Mouse (Mus musculus) layer of hippocampus, adult 2 months (tissue): ENCODE measurements around the gene Abcg8. TPM values are rescaled to one million over a fixed set of nuclear protein-coding genes. Genes with fewer than 3 reads are reported as not detected.
A peak's percentile ranks its signal among the peaks of the same experiment; 100 is the strongest.

Experiments
- DNase-seq, 2 experiments: peaks; one replicate each; pipeline ENCODE4 v3.0.0; 2022; ENCODE audit warnings: low spot score in 2 of 2
- H3K27ac ChIP-seq: fragments of 200-600 bp; 2 replicates; pipeline ENCODE4 v1.8.1; 2022
- H3K4me3 ChIP-seq: fragments of 200-600 bp; 2 replicates; pipeline ENCODE4 v1.8.1; 2022; ENCODE audit warnings: mild to moderate bottlenecking
- CTCF ChIP-seq: fragments of 200-600 bp; conservative IDR thresholded peaks from 2 replicates; pipeline ENCODE4 v1.8.1; 2022; ENCODE audit warnings: antibody characterized with exemption, mild to moderate bottlenecking, moderate library complexity
- total RNA-seq, 2 experiments: library from RNA; stranded (reverse); gene quantifications; 2 replicates each; pipeline ENCODE4 v1.2.3; 2021

The Abcg8 gene
- total RNA-seq, 2 experiments from 2014 or later: not detected

DNA sequence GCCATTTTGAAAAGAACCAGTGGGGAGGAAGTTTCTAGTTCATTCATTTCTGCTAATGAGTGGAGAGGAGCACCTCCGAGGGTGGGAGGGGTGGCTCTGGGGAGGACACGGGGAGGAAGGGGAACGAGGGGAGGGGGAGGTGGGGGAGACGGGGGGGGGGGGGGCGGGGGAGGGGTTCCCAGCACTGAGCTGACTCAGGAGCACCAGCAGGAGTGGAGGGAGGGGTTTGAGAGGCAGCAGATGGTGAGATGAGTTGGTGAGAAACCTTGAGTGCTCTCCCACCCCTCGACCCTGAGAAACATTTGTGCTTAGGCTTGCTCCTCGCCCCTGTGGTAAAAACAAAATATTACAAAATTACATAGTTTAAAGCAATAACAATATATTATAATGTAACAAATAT is 30.2 kb upstream of the Abcg8 start:
- Histone ChIP-seq H3K27ac (no peak overlapping the region), H3K4me3 (no peak overlapping the region)
- DNase-seq: no peak
- TF ChIP-seq CTCF: no peak

DNA sequence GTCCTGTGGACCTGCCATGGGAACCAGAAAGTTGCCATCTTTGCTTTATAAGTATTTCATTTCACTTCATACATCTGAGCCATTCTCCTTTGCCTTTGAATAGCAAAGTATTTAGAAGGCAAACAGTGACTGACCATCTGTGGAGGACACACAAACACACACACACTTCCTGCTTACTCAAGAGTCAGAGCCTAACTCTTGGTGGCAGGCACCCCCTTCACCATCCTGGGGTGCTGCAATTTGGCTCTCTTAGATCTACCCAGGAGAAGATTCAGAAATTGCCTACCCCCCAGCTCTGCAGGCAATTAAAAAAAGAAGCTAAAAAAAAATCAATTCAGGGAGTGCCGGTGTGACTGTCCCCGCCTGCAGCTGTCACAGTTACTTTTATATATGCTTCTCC is 29.6 kb upstream of the Abcg8 start:
- DNase-seq: no peak
- Histone ChIP-seq H3K27ac (no peak overlapping the region), H3K4me3 (no peak overlapping the region)
- no peak for TF ChIP-seq CTCF

DNA sequence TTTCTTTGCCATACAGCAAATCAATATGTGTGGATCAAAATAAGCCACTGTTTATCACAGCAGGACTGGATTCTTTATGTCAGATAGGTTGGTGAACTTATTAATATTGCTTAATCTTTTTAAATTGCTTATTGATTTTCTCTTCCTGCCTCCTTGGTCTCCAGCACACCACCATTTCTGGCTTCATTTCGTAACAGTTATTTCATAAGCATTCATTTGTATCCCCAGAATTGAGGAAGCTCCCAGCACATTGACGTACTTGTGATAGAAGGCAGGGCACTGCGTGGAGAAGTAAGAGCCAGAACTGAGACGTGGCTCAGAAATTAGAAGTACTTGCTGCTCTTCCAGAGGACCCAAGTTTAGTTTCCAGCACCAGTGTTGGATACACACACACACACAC is 28.5 kb upstream of the Abcg8 start:
- no peak for TF ChIP-seq CTCF
- Histone ChIP-seq H3K27ac (no peak overlapping the region), H3K4me3 (no peak overlapping the region)
- no peak for DNase-seq

DNA sequence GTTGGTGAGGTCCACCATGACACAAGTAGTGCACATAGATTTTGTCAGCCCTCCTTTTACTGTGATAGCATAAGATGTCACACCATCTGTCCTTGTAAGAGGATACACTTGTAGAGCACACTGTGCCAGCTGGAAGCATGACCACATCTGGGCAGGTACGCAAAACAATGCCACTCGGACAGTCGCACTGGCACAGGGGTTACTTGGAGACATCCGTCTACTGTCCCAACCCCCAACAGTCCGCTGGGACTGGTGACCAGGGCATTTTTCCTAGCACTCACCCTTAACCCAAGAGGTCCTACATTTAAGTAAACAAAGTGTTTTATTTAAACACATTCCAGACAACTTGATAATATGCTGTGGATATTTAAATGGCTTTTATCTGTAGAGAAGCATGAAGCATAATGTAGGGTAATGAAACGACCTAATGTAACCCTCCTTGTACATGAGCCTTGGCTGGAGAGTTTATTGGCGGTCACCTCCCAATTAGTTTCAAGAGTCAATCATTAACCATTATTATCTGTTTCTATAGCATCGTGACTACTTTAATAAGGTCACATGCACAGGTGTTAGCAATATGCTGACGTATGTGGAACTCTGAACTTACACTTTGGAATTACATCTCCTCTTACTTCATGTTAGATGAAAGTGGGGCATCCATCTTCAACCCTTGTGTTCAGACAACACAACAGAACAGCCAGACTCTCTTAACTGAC is 25.6 kb upstream of the Abcg8 start:
- no peak for DNase-seq
- Histone ChIP-seq H3K4me3 (no peak overlapping the region), H3K27ac (no peak overlapping the region)
- TF ChIP-seq CTCF: no peak

DNA sequence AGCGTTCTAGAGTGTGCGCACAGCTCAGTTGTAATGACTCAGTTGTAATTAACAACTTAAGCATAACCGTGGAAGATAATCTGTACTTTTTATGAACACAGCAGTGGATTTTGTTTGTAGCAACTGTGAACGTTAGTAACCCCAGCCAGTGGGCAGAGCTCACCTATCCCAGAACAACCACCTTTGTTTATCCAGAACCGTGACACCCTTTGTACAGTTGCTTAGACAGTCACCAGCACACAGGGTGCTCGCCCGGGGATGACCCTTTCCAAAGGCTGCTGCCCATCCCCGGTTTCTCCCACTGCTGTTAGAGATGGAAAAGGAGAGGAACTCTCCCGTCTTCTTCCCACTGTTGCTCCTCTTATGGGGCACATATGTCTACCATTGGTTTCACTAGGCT is 22.6 kb upstream of the Abcg8 start:
- DNase-seq: no peak

DNA sequence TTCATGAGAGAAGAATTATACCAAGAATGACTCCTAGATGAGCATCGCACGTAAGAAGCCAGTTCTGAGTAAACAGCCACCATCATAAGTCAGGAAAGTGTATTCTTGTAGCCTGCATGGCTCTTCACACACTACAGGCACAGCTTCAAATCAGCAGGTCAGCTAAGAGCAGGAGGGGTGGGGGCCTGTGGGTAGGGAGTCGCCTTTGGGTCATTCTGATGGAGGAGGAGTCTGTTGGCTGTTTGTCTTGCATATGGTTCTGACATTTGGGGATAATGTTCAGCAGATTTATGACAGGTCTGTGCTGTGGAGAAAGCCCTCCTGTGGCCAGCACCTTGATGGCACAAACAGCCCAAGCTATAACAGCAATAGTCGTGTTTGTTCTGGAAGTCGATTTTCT is 19.9 kb upstream of the Abcg8 start:
- Histone ChIP-seq H3K4me3 (no peak overlapping the region), H3K27ac (no peak overlapping the region)
- TF ChIP-seq CTCF: no peak
- DNase-seq: no peak

More for the DNA sequence above, 22.6 kb upstream of the Abcg8 start:
- Histone ChIP-seq H3K4me3 (no peak overlapping the region), H3K27ac (no peak overlapping the region)
- no peak for TF ChIP-seq CTCF

DNA sequence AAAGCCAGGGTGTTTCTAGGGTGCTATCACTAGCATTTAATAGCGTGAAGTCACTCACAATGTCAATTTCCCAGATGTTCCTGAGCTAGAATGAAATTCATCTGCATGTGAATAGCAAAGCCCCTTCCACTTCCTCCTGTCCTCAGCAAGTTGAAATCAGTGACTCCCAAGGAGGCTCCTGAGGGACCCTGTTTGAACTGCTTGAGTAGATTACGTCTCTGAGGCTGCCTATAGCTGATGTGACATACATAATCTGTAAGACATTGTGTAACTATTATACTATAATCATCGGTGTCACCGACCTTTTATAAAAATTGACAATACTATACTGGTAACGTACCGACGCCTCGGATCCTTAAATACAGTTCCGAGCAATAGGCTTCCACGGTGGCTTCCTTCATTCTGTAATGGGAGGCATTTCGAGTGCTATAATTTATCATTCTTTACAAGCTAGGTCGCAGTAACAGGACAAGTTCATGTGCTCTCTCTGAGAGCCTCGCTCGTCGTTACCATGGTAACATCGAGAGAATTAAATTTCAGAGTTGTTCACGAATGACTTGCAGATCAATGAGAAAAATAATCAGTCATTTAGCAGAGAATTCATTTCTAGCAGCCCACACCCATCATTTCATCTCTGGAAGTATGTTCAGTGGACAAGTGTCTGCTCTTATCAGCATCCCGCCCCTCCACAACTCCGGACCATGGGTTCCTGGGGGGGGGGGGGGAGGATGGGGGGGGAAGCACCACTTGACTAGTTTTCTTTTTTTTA is 19.3 kb upstream of the Abcg8 start:
- no peak for TF ChIP-seq CTCF
- no peak overlapping the region for H3K27ac ChIP-seq
- no peak overlapping the region; the same call in 1 of the 2 replicates for H3K4me3 ChIP-seq
- no peak for DNase-seq

DNA sequence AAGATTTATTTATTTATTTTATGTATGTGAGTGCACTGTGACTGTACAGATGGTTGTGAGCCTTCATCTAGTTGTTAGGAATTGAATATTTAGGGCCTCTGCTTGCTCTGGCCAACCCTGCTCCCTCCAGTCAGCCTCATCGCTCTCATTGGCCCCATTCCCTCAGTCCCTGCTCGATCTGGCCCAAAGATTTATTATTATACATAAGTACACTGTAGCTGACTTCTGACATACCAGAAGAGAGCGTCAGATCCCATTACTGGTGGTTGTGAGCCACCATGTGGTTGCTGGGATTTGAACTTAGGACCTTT is 18.7 kb upstream of the Abcg8 start:
- H3K27ac ChIP-seq: no peak overlapping the region

DNA sequence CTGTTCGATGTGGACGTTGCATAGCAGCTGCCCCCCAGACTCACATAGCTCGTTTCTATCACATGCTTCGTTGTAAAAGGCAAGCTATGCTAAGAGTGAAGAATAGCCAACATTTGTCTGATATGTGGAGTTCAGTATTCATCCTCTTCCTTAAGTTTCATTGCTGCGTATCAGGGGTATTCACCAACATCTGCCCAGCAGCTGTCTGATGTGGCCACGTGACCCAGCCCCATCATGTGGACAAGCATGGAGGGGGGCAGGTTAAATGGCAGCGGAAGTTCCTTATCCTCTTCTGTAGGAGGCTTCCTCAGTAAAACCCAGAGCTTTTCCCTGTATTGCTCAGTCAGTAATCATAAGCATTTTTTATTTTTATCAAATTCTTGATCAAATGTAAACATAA is 18.3 kb upstream of the Abcg8 start:
- Histone ChIP-seq H3K4me3 (no peak overlapping the region), H3K27ac (no peak overlapping the region)
- no peak for TF ChIP-seq CTCF
- no peak for DNase-seq

More for the DNA sequence above, 18.7 kb upstream of the Abcg8 start:
- no peak for DNase-seq
- TF ChIP-seq CTCF: peak; percentile 13; the same call in 1 of the 2 replicates
- H3K4me3 ChIP-seq: no peak overlapping the region

DNA sequence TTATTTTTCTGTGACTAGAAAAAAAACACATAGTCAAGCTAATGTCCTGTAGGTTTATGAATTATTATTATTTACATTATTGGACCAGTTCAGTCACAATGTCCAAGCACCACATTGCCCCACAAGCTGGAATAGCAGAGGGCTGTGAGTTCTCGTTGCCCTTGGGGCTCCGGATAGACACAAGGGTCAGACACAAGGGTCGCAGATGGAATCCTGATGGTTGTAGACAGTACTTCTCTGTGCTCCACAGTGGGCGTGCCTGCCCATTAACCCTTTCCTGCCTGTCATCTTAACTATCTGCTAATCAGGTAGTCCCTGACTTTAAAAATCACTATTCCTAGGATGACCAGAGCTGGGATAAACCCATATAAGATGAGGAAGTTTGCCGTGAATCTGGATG is 17.9 kb upstream of the Abcg8 start:
- no peak overlapping the region for H3K27ac ChIP-seq
- no peak for DNase-seq
- TF ChIP-seq CTCF: no peak
- no peak overlapping the region for H3K4me3 ChIP-seq

DNA sequence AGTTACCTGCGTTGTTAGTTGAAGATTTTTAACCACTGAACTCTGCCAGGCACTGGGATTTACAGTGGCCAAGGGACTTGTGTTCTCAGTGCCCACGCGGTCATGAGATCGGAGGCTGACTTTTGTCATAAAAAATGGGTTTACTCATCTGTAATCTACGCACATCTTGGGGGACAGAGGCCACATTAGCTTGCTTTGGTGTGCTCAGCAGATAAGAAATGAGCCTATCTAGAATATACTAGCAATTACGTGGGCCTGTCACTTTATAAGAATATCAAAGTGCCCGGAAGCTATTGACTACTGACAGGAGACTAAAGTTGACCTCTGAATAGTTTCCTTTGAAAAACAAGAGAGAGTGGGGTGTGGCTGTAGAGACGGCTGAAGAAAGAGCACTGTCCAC is 17.2 kb upstream of the Abcg8 start:
- no peak overlapping the region for H3K27ac ChIP-seq
- no peak for DNase-seq
- no peak for TF ChIP-seq CTCF

DNA sequence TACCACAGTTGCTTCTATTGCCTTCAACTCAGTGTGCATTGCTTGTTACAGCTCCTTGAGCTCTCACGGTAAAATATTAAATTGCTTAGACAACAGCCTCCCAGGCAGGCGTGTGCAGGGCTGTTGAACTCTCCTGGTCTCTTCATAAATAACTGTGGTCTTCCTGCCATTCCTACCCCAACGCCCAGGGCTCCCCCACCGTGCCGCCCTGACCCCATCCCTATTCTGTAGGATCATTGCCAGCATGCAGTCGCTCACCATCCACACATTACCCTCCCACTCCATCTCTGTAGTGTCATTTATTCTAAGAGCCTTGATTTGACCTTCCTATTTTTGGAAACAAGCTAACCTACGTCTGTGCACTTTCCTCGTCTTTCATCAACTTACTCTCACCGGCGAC is 11.0 kb upstream of the Abcg8 start:
- H3K4me3 ChIP-seq: no peak overlapping the region
- DNase-seq: no peak
- no peak for TF ChIP-seq CTCF

More for the DNA sequence above, 17.2 kb upstream of the Abcg8 start:
- H3K4me3 ChIP-seq: no peak overlapping the region

DNA sequence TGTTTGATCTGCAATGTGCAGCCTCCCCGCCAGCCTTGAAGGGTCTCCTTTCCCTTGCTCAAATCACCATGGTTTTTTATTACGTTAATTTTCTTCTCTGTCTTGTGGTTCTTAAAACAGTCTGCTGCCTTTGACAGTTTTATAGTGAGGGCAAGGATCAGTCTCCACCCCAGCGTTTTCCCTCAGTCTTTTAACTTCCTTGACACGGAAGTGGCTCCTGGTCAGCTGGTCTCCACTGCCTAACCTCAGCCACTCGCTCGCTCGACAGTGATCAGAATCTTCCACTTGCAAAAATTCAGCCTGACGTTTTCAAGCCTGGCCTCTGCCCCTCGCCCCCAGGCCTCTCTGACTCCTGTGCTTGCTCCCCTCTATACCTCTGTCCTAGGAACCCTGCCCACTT is 10.4 kb upstream of the Abcg8 start:
- no peak for TF ChIP-seq CTCF
- no peak overlapping the region for H3K4me3 ChIP-seq
- H3K27ac ChIP-seq: no peak overlapping the region
- no peak for DNase-seq

More for the DNA sequence above, 11.0 kb upstream of the Abcg8 start:
- no peak overlapping the region for H3K27ac ChIP-seq

DNA sequence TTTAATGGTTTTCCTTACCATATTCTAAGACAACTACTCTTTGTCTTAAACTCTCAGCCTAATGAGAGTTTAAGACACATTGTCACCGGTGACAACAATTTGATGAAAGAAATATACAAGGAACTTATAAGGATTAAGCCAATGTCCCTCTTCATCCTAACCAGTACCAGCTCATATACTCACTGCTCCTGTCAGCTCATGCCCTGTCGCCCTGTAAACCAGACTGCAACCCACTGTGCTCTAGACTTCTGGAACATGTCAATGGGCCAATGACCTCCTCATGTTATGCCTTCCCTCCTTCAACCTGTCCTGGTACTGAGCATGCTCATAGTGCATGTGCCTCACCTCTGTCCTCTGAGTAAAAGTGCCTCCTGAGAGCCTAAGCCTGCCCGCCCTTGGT is 8.3 kb upstream of the Abcg8 start:
- DNase-seq: no peak
- Histone ChIP-seq H3K4me3 (no peak overlapping the region), H3K27ac (no peak overlapping the region)
- no peak for TF ChIP-seq CTCF
